Mouse (Mus musculus): ENCODE data around the gene Gm17087.

GRCm38 (mm10) chr17:8552346-8553035, 14.3 kb downstream of the Gm17087 start:
- TF ChIP-seq CTCF (IDR thresholded peaks at IDR 0.05; ENCODE audit: borderline replicate concordance, insufficient read depth, low read length) (no peak), POLR2A (IDR thresholded peaks at IDR 0.05; ENCODE audit: low read depth, low read length) (no peak)
